Mouse (Mus musculus) thymus, adult 2 months (tissue): Measurements from ENCODE around the gene Flrt3.

ENCODE experiments used
- CTCF ChIP-seq: fragments of 200-500 bp; IDR thresholded peaks from 2 replicates; pipeline ENCODE4 v1.5.1; 2012; ENCODE audit warnings: mild to moderate bottlenecking, control low read depth, low read length, moderate library complexity, borderline replicate concordance; ENCODE audit not compliant: control insufficient read depth, poor library complexity, insufficient read depth; ENCODE audit errors: extremely low read depth
- POLR2A ChIP-seq: fragments of 200-500 bp; IDR thresholded peaks from 2 replicates; pipeline ENCODE4 v1.6.1; 2012; ENCODE audit warnings: mild to moderate bottlenecking, low read length, control low read depth, moderate library complexity; ENCODE audit not compliant: control insufficient read depth, poor library complexity, insufficient read depth; ENCODE audit errors: extremely low read depth

DNA sequence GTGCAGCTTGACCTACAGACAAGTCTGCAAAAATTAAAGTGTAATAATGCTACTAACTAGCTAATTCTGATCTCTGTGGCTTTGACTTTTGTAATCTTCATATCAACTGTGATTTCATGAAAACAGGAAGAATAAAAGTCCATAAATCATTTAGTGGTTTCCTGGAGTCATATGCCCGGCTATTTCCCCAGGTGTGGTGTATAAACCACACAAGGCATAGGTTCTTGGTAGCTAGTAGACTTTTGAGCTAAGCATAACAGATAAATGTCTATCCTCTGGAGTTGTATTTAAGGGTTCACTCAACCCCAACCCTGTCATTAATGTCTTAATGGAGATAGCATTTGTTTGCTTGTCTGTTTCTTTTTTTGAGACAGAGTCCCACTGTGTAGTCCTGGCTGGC, 20.1 kb upstream of the Flrt3 start:
- TF ChIP-seq POLR2A (no peak), CTCF (no peak)
